Mouse (Mus musculus) erythroblast, embryonic 14.5 days (primary cell): Measurements from ENCODE around the gene Exoc6b.

Source experiments
- GATA1 ChIP-seq: IDR thresholded peaks from 2 replicates; pipeline ENCODE4 v1.6.1; 2012; ENCODE audit warnings: low read length, inconsistent platforms, mixed read lengths
- TAL1 ChIP-seq: IDR thresholded peaks from 3 replicates; pipeline ENCODE4 v1.6.1; 2012; ENCODE audit warnings: low read length, inconsistent platforms, mixed read lengths

- no peak for TF ChIP-seq GATA1
- TF ChIP-seq TAL1, result no peak
These were observed 24.6 kb downstream of the Exoc6b start for GRCm38 (mm10) chr6:85044621-85045152.
